Comparison of ENCODE assay signal across 8 mouse cellular contexts in the genomic region with DNA sequence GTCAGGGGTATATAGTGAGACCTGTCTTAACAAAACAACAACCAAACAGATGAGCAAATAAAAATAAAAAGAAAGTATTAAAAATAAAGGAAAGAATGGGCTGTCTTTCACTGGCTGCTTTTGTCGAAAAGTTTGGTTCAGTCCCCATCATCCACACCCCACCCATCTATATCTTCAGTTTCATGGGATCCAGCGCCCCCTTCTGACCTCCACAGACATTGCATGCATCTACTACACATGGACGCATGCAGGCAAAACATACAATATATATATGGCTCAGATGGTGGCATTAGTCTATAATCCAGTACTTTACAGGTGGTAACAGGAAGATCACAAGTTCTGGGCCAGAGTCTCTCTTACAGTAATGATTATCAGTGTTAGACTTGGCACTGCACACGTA. TPM values are rescaled to one million over a fixed set of nuclear protein-coding genes. Genes with fewer than 3 reads are reported as not detected.
DNase-seq lines count a peak whose midpoint lies in the region; ATAC-seq lines count a peak whose summit lies in the region.

No protein-coding gene starts in this region.

- peak; percentile 71 for ATAC-seq in CD4-positive, CD25-positive, alpha-beta regulatory T cell, adult 4 months

- DNase-seq in gastrocnemius, postnatal 14 days: peak; percentile 39
- DNase-seq in gastrocnemius, postnatal 4 days (ENCODE audit: low spot score in 2 of 2): no peak
- DNase-seq in c-Kit-positive CD71-positive TER-119-negative erythroid progenitor cells, embryonic 14.5 days (ENCODE audit: low read depth): peak; percentile 58
- DNase-seq in lung, postnatal 25 days (ENCODE audit: low spot score): peak; percentile 42
- DNase-seq in thymus, postnatal 36 days: peak; percentile 69 to 70
- no peak for DNase-seq in layer of hippocampus, adult 9-10 months (ENCODE audit: low spot score)
- DNase-seq in left cerebral cortex, postnatal 36 days (ENCODE audit: low spot score in 2 of 2): no peak

- intact Hi-C loops in gastrocnemius, postnatal 14 days (cut with DNase I; ENCODE audit: low total_unique reads): no loop called here
- intact Hi-C loops in left cerebral cortex, postnatal 36 days (cut with DNase I): no loop called here

RNA-seq across cellular contexts. Expression of a gene that starts 6.4 kb away (rescaled TPM):
- 100 to 1,000 TPM in 1 of 2 experiments, 10 to 100 TPM in 1; 97.1 to 106 TPM for total RNA-seq in gastrocnemius, postnatal 14 days (2021)
- total RNA-seq in gastrocnemius, postnatal 4 days (2021): 100 to 1,000 TPM; 112 to 123 TPM
- under 1 TPM in 1 of 2 experiments, not detected in 1; 0.08 TPM for polyA plus RNA-seq in CD4-positive, CD25-positive, alpha-beta regulatory T cell, adult 4 months (2017; shearing (Covaris generic))
- 10 to 100 TPM; 20.2 to 21.0 TPM for total RNA-seq in left cerebral cortex, postnatal 36 days (2021)

RNA-seq across cellular contexts. Expression of a gene that starts 11.7 kb away (rescaled TPM):
- total RNA-seq in gastrocnemius, postnatal 14 days (2021): under 1 TPM; 0.82 to 0.92 TPM
- 1 to 10 TPM; 2.8 to 3.7 TPM for total RNA-seq in gastrocnemius, postnatal 4 days (2021)
- polyA plus RNA-seq in CD4-positive, CD25-positive, alpha-beta regulatory T cell, adult 4 months (2017; shearing (Covaris generic)): 100 to 1,000 TPM; 238 to 312 TPM
- total RNA-seq in left cerebral cortex, postnatal 36 days (2021): 1 to 10 TPM; 2.5 TPM

RNA-seq across cellular contexts. Expression of a gene that starts 20.0 kb away (rescaled TPM):
- 1 to 10 TPM; 7.4 to 8.4 TPM for total RNA-seq in gastrocnemius, postnatal 14 days (2021)
- total RNA-seq in gastrocnemius, postnatal 4 days (2021): 1 to 10 TPM; 6.8 to 7.0 TPM
- 10 to 100 TPM; 25.4 to 43.9 TPM for polyA plus RNA-seq in CD4-positive, CD25-positive, alpha-beta regulatory T cell, adult 4 months (2017; shearing (Covaris generic))
- 10 to 100 TPM; 16.3 to 18.4 TPM for total RNA-seq in left cerebral cortex, postnatal 36 days (2021)

RNA-seq across cellular contexts. Expression of a gene that starts 20.1 kb away (rescaled TPM):
- total RNA-seq in gastrocnemius, postnatal 14 days (2021): 10 to 100 TPM; 31.8 to 40.5 TPM
- total RNA-seq in gastrocnemius, postnatal 4 days (2021): 10 to 100 TPM; 48.8 to 51.2 TPM
- polyA plus RNA-seq in CD4-positive, CD25-positive, alpha-beta regulatory T cell, adult 4 months (2017; shearing (Covaris generic)): 100 to 1,000 TPM; 110 TPM
- total RNA-seq in left cerebral cortex, postnatal 36 days (2021): 10 to 100 TPM; 46.1 to 46.4 TPM

RNA-seq across cellular contexts. Expression of a gene that starts 29.6 kb away (rescaled TPM):
- 100 to 1,000 TPM; 511 to 517 TPM for total RNA-seq in gastrocnemius, postnatal 14 days (2021)
- 100 to 1,000 TPM; 250 to 275 TPM for total RNA-seq in gastrocnemius, postnatal 4 days (2021)
- 1 to 10 TPM; 2.5 TPM for polyA plus RNA-seq in CD4-positive, CD25-positive, alpha-beta regulatory T cell, adult 4 months (2017; shearing (Covaris generic))
- total RNA-seq in left cerebral cortex, postnatal 36 days (2021): under 1 TPM in 1 of 2 experiments, not detected in 1; 0.88 TPM

Comparison
In these comparisons a context has a peak if more than half of its experiments do, and no peak if none do; other contexts are left out.
1. DNase-seq: peak in gastrocnemius, postnatal 14 days (single experiment), c-Kit-positive CD71-positive TER-119-negative erythroid progenitor cells, embryonic 14.5 days (single experiment), lung, postnatal 25 days (single experiment) and thymus, postnatal 36 days (2 of 2); none in gastrocnemius, postnatal 4 days (0 of 2), layer of hippocampus, adult 9-10 months (single experiment) and left cerebral cortex, postnatal 36 days (0 of 2).
2. RNA of a gene that starts 6.4 kb away (total RNA-seq): 112 to 123 TPM in gastrocnemius, postnatal 4 days and 97.1 to 106 TPM in gastrocnemius, postnatal 14 days; 20.2 to 21.0 TPM in left cerebral cortex, postnatal 36 days; every median in the first group is over 4 times any median in the second.